Mouse (Mus musculus) adrenal gland, adult 8-10 months (tissue): ENCODE data around the gene Ebf1. TPM values are rescaled to one million over a fixed set of nuclear protein-coding genes. Genes with fewer than 3 reads are reported as not detected.

Source experiments
- DNase-seq: peaks from one replicate; pipeline ENCODE4 v3.0.0; 2022
- total RNA-seq, 4 experiments: library from RNA; stranded (reverse); gene quantifications; 2 replicates each; pipeline ENCODE4 v1.2.4; 2022

Gene Ebf1
- total RNA-seq, 4 experiments from 2014 or later: 14.1 to 32.8 (median 23.1) TPM

DNA sequence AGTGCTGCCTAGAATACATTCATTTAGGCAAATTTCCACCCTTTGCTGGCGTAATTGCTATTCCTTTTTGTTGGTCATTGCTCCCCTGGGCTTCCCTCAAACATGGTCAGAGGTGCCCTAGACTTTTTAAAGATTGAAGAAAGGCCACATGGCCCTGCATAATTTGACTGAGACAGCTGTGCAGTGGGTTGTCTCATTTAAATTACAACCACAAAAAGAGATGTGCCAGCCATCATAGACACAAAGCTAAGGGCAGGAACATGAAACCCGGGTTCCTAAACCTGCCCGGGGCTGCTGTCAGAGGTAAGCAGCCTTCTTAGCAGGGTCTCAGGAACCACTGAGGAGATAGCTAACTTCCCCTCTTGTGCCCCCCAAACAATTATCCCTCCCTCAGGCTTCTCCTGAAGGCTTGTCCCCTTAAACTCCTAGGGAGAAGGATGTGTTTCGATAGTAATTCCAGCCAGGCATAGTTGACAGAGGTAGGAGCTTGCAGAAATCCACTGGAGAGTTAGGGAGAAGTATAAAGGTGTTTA is 46.6 kb downstream of the Ebf1 start:
- DNase-seq: no peak

DNA sequence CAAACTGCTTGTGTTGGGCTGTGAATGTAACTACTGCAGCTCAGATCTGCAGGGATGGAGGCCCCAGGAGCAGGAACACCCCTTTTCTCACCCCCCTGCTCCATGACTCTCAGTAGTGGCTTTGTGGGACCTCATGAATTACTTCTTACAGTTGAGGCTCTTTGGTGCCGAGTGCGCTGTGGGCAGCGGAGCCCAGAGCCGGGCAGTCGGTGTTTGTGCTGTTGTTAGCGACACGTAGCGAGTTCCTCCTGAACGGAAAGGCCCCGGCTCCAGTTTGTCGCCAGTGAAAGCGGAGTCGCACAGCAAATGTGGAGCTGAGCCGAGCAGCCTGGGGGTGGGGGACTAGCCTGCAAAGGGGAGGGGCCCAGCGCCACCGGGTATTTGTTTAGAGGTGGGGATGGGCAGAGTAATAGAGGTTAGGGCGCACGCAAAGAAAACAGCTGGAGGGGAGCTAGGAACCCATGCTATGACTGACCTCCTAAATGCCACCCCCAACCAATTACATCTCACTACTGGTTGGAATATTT is 48.1 kb downstream of the Ebf1 start:
- DNase-seq: peak; percentile 24

DNA sequence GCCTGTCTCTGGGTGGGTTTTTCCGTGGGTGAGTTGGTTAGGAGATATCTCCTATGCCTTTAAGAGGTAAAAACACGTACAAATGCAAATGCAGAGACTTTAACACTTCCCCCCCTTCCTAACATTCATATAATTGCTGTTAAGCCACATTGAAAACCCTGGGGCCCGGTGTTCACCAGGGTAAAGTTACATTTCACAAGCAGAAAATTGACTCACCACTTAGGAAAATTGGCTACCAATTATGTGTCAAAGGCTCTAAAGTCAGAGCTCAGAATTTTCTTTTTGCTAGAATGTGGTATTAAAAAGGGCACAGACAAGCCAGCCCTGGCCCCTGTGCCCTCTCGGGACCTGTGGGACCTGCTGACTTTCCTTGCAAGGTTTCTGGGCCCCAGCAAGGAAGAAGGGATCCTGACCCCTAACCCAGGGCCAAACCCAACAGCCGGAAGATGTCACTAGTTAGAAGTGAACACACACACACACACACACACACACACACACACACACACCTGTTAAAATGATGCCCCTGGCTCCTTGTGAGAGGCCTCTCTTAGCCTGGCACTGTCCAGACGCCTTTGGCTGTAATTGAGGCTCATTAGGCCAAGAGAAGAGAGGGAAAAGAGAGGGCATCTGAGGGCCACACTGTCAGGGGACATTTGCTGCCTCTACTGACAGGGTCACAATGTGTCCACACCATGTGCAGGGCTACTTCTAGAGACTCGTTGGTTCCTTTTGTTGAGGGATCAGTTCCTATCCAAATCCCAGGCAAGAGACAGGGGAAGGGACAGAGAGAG is 48.8 kb downstream of the Ebf1 start:
- no peak for DNase-seq

DNA sequence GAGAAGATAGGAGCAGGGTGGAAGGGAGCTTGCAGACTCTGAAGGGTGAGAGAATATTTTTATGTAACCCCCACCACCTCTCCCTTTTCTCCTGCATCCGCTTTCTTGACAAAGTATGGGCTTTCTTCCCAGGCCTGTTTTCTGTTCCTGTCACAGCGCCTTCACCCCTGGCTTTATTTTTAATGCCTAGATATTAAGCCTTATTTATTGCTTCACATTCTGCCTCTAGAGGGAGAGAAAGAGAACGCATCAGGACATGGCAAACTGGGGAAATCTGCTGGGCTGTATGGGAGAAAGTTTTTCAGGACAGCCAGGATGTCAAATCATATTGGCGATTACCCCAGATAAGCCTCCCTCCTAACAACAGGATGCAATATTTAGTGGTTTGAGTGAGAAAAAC is 49.6 kb downstream of the Ebf1 start:
- DNase-seq: no peak

DNA sequence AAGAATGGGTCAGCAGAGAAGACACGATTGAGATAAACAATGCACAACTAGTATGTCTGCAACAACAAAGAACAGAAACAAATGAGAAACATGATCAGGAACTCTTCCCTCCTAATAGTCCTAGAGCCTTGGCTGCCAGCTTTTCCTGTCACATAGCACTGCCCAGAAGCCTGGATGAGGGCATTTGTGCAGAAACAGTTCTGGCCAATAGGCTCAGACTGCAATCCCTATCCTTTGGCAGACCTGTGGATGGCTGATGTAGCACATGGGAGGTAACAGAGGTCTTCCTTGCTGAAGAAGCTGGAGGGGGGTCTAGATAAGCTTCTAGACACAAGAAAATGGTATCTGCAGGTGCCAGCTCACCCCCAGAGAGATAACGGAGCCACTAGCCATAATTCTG is 64.2 kb downstream of the Ebf1 start:
- DNase-seq: no peak

DNA sequence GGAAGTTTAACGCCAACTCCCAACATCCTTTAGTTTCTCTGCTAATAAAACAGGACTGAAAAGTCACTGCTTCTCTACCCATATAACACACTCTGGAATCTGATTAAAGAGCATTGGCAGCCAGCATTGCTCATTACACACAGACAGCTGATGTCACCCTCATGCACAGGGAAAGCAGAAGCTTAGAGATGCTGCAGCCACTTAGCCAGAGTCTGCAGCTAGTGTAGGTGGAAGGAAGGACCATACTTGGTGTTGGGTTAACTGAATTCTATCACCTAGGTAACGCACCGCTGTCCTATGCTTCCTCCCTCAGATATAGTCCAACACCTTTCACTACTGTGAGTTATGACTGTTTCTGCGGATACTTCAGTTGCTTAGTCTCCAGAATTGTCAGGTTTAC is 64.9 kb downstream of the Ebf1 start:
- DNase-seq: no peak

DNA sequence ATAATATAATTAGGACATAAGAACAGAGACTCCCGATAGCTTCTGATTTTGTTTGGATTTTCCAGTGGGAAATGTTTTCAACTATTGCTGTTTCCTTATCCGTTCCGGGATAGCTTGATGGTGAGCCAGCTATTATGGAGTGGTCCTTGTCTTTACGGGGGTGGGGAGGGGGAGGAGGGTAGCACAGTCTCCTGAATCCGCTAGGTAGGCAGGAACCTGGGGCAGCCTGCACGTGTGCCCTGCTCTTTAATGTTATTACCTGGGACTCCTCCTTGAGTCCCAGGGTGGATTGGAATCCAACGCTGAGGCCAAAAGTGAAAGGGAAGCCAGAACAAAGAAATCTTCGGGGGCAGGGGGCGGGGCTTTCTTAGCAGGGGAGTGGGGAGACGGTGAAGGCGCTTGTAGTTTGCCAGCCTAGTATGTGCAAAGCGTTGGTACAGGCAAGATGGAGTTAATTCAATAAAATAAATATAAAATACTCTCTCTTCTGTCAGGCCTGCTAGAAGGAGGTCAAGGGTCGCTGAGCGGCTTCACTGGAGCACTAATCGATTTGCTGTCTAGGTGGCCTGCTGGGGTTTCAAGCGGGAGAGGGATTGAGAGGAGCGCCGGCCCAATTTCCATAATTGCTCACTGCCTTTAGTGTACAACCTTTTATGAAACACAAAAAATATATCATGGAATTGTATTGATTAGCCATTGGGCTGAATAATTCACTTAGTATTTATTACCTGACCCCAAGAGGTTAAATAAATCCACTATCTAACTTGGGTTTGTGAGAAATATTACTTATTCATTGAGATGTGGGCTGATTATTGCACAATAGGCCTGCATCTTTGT is 65.8 kb downstream of the Ebf1 start:
- no peak for DNase-seq

DNA sequence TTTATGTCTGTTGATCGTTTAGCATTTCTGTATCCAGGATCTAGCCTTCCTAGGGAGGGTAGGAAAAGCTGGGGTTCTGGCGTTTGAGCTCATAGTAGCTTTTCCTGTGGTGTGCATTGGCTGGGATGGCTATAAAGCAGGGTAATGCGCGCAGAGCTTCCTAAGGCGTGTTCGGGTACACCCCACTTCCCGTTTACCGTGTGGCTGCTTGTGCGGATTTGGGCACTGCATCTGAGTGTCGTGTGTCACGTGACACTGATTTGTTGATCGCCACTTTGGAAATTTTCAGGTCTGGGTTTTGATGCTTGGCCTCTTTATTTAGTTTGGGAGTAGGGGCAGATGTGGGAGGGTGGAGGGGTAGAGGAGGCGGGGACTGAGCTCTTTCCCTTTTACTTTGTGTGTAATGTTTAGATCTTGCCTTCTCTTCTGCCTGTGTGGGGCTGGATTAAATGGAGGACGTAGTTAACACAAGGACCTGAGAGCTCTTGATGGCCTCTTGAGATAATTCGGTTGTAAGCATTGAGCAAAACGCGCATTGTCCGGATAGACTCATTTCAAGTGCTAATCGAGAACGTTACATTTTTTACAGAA is 67.5 kb downstream of the Ebf1 start:
- DNase-seq: no peak

DNA sequence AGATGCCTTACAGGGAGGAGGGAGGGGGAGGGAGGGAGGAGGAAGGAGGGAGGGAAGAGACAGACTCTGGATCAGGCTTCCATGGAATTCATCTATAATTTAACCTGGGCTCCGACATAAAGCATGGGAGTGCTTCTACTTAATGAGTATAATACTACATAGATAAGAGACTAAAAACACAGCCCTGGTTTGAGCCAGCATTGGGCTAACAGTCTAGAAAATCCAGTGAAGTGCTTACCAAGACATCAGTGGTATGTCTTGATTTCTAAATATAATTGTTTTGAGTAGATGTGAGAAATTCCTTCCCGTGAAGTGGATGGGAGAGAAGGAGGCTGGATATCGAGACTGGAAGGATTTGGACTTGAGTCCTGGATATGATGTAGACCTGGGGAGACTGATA is 68.0 kb downstream of the Ebf1 start:
- DNase-seq: no peak

DNA sequence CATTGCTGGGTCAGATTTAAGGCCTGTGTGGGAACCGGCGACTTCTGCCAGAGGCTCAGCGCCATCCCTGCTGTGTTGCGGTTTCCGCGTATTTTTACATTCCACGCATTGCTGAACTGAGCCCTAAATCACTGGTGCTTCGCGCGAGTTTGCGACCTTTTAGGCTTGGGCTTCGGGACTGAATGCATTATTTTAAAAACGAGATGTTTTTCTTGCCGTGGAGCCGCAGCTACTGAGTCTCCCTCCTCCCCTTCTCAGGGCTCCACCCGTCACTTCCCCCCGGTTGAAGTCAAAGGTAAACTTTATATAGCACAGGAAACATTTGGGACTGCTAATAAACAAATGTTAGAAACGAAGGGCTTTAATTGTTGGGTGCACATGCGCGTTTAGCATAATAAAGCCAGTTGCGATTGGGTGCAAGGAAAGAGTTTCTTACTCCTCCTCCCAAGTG is 68.8 kb downstream of the Ebf1 start:
- DNase-seq: no peak

DNA sequence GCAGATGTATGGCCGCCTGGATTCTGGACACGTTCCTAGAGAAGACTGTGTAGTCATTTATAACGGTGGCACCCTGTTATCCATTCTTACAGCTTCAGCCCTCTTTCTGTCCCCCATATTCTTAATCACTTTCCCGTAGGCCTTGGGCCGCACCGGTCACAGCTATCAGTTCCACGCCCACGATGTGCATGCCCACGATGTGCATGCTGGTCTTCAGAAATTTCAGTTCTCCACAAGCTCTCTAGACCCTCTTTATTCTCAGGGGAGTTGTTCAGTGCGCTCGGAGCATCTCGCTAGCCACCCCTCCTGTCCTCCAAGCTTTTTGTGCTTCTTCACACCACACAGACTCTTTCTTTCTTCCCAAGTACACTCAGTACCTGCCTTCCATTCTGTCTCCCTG is 69.3 kb downstream of the Ebf1 start:
- DNase-seq: no peak

DNA sequence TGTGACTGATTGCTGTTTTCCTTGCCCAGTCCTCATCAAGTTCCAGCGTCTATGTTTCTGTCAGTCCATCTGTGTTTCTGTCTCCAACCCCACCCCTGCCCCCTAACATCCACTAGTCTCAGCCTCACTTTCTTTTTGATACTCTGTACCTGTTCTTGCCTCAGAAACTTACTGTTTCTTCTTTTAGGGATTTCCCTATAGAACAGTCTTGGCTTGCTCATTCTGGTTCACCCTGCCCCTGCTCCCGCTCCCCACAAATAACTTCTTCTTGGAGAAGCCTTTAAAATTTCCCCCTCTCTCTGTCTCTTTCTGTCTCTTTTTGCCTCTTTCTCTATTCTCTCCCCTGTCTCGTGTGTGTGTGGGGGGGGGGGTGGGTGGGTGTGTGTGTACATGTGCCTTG is 71.4 kb downstream of the Ebf1 start:
- no peak for DNase-seq

DNA sequence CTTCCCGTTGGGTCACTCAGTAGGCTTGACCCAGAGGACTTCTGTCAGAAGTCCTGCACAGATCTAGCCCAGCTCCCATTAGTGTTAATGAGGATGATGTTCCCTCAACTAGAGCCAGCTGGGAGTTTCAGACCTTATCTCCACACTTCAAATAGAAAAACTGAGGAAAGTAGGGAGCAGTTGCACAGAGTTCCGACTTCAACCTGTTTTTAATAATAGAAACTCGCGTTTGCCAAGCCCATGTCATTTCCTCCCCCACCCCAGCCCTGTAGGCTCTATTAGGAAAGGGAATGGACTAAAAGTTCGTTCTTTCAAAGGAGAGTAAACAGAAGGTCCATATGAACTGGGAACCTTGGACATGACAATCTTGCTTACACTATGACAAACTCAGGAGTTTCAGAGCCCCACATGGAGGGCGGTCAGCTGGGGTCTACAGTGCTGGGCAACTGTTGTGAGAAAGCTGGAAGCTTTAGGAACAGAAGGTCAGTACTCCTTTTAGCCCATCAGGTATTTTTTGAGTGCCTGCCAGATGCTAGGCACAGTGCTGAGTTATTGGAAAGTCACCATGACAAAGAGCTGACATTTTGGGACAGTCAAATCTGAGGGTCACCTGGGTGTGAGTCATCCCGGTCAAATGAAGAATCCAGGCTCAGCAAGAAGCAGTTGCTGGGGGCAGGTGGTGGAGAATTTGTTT is 72.6 kb downstream of the Ebf1 start:
- DNase-seq: no peak

DNA sequence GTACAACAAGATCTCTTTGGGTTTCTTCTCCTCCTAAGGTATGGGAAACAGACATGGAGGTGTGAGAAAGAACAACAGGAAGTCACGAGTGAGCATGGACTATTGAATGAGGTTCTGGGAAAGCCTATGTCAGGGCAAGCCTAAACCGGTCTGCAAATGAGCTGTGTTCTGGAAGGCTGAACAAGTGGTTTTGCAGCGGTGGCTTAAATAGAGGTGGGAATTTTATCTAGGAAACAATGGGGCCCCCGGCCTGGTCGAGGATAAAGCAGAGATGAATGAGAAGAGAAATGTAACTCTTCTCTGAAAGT is 73.1 kb downstream of the Ebf1 start:
- no peak for DNase-seq

DNA sequence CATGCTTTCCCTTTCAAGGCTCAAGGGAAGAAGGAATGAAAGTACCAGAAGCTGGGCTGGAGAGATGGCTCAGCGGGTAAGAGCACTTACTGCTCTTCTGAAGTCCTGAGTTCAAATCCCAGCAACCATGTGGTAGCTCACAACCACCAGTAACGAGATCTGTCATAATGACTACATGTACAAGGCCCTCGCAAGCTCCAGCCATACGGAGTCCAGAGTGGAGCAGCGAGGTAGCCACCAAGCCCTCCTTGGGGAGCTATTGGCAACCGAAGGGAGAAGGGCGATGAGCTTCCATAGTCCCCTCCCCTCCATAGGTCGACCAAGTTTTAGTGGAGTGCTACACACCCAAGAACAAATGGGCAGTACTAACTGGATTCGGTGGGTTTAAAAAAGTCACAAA is 78.3 kb downstream of the Ebf1 start:
- no peak for DNase-seq

DNA sequence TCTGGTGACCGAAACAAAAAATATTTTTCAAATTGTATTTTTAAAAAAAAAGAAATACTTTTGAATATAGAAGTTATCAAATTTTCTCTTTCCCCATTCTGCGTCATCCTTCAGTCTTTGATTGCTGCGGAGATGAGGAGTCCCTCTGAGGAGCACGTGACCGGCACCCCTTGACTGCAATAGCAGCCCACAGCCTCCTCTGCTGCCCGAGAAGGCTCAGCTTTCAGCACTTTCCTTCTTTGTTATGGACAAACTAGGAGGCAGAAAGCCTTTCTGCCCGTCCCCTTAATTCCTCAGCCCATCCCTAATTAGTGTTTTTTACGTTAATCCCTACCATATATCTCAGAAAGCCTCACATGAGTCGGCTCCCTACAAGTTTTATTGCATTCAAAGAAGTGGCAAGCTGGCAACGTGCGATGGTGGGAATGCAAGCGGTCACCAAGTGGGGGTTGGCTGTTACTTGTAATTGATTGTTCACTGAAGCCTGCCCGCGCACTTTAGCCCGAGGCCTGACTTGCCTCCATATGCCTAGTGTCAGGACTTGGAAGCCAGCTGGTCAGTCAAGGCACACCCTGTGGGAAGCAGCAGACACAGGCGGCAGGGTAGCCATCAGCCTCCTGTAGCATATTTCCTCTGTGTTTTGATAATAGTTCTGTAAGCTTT is 79.6 kb downstream of the Ebf1 start:
- no peak for DNase-seq

DNA sequence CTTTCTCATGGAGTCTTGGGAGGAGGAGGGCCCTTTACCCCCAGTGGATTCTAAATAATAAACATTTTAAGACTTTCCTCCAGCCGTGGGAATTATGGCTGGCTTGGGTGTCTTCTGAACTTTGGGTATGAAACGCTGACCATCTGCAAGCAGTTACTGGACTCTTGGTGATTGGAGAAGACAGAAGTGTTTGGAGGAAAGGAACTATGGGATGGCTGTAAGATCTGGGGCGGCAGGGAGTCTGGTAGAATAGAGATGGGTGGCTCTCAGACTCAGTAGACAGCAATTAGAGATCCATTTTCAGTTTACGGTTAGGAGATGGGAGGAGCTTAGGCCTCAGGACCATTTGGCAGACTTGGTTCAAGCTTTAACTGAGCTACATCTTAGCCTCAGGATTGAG is 83.1 kb downstream of the Ebf1 start:
- no peak for DNase-seq

DNA sequence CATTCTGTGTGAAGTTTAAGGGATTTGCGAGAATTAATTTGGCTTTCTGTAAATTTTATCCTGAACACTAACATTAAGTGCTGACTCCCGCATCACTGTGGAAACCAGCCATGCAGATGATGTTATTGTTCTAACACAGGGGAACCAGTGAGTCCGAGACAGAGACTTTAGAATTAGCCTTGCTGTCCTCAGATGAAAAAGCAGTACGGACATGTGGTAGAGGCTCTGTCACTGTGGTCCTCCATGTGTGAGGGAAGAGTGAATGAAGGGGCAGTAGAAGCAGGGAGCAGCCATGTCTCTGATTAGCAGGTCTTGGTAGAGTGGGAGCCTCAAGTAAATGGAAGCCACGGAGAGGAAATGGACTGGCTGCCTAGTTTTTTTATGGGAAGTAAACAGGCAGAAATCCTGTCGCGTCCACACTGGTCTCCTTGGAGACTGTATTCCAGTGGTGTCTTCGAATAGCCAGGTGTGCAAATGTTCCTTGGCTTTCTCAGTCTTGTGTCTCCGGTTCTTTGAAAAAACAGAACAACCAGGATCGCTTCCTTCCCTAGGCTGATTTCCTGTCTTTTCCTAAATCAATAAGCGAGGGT is 84.2 kb downstream of the Ebf1 start:
- no peak for DNase-seq

DNA sequence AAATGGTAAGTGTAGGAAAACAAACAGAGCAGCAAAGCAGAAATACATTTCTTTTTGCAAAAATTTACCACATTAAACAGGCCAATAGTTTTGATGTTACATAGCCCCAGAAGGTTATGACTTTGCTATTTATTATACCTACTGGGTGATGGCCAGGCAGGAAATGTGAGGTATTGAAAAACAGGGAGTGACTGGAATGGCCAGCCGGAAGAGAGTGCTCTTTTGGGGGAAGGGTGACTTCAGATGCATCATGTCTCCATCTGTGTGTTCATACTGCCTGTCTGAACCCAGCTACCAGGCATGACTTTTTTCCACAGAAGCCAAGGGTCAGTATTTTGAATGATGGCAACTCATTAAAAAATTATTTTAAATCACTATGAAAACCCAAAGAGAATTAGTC is 84.7 kb downstream of the Ebf1 start:
- no peak for DNase-seq

DNA sequence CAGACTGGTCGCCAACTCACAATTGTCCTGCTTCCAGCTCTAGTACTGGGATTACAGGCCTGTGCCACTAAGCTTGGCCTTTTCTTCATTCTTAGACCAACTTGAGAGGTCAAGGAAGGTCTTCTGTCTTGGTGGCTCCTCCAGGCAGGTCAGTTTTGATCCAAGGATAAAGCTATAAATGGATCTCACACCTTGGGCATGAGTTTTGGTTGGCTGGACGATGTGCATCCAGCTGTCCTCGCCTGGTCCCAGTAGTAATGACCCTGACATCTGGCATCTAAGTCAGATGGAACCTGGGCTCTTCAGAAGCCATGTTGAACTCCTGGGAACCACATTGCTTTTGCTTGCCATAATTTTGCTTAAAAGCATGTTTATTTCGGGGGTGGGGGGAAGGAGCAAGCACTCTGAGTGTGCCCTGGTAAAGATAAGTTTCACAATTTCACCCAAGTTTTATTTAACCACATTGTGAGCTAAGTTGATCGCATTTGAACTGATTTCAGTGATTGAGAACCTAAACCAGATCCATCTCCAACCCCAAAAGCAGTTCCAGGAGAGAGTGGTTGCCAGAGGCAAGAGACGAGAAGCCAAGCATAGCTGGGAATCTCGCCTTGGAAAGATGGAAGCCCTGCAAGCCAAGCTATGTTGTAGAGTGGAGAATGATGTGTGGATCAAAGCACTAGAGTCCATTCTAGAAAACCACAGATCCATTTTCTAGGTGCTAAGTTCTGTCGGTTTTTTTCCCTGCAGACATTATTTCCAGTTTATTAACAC is 85.8 kb downstream of the Ebf1 start:
- no peak for DNase-seq

DNA sequence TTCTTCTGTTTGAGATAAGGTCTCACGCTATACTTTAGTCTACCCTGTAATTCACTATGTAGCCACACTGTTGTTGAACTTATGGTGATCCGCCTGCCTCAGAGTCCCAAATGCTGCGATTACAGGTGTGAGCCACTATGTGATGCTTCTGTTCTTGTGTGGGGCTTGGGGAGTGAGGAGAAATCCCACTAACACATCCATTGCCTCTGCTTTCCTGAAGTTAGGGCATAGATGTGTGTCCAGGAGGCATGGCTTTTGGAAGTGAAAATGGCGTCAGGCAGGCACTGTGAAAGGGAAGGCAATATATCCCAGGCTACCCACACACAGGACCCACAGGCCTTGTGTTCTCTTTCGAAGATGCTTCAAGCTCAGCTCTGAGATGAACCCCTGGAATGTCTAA is 86.8 kb downstream of the Ebf1 start:
- DNase-seq: no peak
